Mouse (Mus musculus) CH12.LX (cell line): ENCODE results near the gene Vasp.

Experiments
- CTCF ChIP-seq, 2 experiments: IDR thresholded peaks in 1 of 2; conservative IDR thresholded peaks in 1 of 2; 2 replicates each; pipeline ENCODE4 v1.5.1; 2011 to 2012; ENCODE audit warnings: low read depth in 2 of 2, low read length in 2 of 2, improper control_type of control experiment in 1 of 2, inconsistent platforms in 1 of 2, mild to moderate bottlenecking in 1 of 2, moderate library complexity in 1 of 2
- MAZ ChIP-seq: IDR thresholded peaks from 2 replicates; pipeline ENCODE4 v1.6.1; 2012; ENCODE audit warnings: low read depth, mild to moderate bottlenecking, inconsistent platforms, low read length, improper control_type of control experiment, moderate library complexity
- NELFE ChIP-seq: IDR thresholded peaks from 2 replicates; pipeline ENCODE4 v1.6.1; 2011; ENCODE audit warnings: low read depth, low read length, improper control_type of control experiment
- POLR2A ChIP-seq: IDR thresholded peaks from 2 replicates; pipeline ENCODE4 v1.6.1; 2011; ENCODE audit warnings: low read depth, mild to moderate bottlenecking, improper control_type of control experiment, low read length
- RAD21 ChIP-seq: IDR thresholded peaks from 2 replicates; pipeline ENCODE4 v1.6.1; 2011; ENCODE audit warnings: low read depth, mild to moderate bottlenecking, low read length, improper control_type of control experiment, moderate library complexity
- SMC3 ChIP-seq: IDR thresholded peaks from 2 replicates; pipeline ENCODE4 v1.6.1; 2011; ENCODE audit warnings: low read depth, low read length, improper control_type of control experiment
- TCF12 ChIP-seq: IDR thresholded peaks from 2 replicates; pipeline ENCODE4 v1.6.1; 2014; ENCODE audit warnings: low read depth, mild to moderate bottlenecking, inconsistent platforms, low read length, improper control_type of control experiment
- USF1 ChIP-seq: IDR thresholded peaks from 2 replicates; pipeline ENCODE4 v1.6.1; 2014; ENCODE audit warnings: low read depth, mild to moderate bottlenecking, inconsistent platforms, low read length, improper control_type of control experiment
- USF2 ChIP-seq: conservative IDR thresholded peaks from 2 replicates; pipeline ENCODE4 v1.6.1; 2011; ENCODE audit warnings: low read depth, low read length, improper control_type of control experiment

DNA sequence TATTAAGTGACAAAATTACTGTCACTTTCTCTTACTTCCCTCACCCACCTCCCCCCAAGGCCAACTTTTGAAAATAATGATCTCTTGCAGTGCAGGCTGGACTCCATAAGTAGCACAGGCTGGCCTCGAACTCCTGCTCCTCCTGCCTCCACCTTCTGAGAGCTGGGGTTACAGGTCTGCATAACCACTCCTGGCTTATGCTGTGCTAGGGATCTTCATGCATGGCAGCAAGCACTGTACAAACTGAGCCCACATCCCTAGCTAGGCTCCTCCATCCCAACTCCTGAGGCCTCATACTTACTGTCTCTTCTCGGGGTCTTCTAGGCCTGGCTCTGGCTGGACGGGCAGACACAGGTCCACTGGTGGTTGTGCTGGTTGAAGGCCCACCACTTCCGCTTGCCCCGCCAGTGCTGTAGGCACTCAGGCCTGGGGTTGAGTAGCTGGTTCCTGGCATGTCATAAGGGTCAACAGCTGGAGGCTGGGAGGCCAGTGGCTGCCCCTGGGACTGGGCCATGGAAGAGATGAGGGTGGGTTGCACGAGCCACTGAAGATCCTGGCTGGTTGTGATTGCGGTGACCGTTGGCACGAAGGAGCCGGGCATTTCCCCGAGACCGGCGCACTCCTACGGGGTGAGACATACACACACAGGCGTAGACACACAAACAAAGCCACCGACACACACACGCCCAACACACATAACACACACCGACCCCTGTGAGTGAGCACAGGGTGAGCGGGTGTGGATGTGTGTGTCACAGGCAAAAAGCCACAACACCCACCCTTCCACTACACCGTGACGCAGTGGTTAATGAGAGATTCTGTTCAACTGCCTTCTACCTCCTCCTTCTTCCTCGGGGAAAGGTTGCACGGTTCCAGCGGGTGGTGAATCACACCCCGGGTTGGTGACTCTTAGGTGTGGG, 35.5 kb upstream of the Vasp start:
- no peak for TF ChIP-seq CTCF (conservative IDR thresholded peaks at IDR 0.05 in 1 of 2, IDR thresholded peaks at IDR 0.05 in 1 of 2; ENCODE audit: low read depth in 2 of 2, low read length in 2 of 2)
- TF ChIP-seq RAD21: no peak
- TF ChIP-seq SMC3: no peak
- TF ChIP-seq TCF12: no peak
- TF ChIP-seq POLR2A: no peak
- no peak for TF ChIP-seq USF2
- no peak for TF ChIP-seq MAZ
- no peak for TF ChIP-seq USF1
- TF ChIP-seq NELFE: no peak
